ENCODE assay signal across 9 mouse cellular contexts in the genomic region with DNA sequence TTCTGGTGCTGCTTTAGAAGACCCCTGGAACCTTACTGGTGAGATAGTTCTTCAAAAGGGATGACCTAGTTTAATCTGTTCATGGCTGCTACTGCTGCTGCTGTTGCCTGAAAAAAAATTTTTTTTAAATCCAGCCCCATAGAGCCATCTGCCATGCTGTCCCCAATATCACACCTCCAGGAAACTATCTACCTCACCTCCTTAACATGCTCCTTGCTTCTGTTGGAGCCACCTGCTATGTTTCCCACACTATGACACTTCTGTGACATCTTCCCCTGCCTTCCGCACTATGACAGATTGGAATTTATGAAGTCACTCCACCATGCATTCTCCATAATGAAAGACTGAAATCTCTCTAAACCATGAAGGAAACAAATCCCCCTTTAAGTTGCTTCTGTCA.
"Had no signal": no experiment of that assay in that cellular context is flagged by ENCODE, and none has a peak within 500 bp of the region (broad histone marks: within the 10 kb centered on the region; RNA-seq: fewer than 3 reads in every experiment).

No protein-coding gene starts in this region.

- DNase-seq: kidney, adult 2 months; kidney, postnatal 14 days; lung, adult 2 months; lung, postnatal 4 days; midbrain, embryonic 14.5 days; thymus, adult 18-20 months; thymus, postnatal 14 days had no signal

- ATAC-seq: intestine, embryonic 16.5 days; lung, postnatal 0 days had no signal
